Mouse (Mus musculus): ENCODE measurements around the gene Fstl5. TPM values are rescaled to one million over a fixed set of nuclear protein-coding genes. Genes with fewer than 3 reads are reported as not detected.

Fstl5 gene
- 10 to 100 TPM; 19.3 to 19.8 TPM for total RNA-seq (2021)

DNA sequence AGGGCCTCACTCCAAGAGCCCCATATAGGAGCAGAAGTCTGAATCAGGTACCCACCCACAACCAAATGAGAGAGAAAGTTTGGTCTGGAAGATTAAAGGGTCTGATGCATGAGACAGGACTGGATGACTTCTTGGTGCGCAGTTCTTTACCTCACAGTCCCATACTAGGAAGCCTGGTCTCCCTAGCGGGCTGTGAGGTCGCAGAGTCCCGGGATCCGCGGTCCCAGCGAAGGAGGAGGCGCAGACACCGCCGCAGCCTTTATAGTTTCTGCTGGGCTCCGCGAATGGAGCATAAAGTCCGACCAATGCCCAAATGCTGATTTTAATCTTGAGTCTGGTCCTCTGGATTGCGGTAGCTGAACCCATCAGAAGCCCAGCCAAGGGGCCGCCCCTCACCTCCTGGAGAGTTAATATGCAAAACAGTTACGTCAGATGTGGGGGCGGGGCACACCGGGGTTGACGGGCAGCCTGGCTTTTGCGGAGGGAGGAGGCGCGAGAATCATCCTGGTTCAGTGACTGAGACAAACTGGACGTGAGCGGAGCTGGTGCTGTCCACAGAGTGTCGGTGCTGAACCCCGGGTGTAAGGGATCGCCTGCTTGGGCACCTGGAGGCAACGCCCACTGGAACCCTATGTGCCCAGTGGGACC, at the start of gene Fstl5:
Gene Fstl5, plus strand, starts transcription at position 211 of the 648 bp plus-strand sequence.
- DNase-seq (ENCODE audit: low spot score in 2 of 2), result peak; percentile 78 to 83
- intact Hi-C loops (cut with DNase I), result no loop called here

DNA sequence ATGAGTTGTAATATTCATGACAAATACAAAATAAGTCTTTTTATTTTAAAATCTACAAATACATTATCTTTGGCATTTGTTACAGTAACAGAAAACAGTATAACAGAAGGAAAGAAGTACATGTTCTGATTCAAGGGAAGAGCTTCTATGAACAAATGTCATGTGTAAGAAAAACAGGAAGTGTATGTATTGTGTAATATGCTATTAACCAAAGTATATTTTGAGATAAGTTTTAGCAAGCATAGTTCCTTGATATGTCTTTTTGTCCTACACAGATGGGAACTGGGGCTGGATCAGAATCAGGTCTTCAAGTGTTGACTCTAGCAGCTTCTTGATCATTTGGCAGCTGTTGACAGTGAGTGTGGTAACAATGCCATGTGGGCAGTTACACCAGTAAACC, 48.5 kb upstream of the Fstl5 start:
- intact Hi-C loops (cut with DNase I), result no loop called here
- DNase-seq (ENCODE audit: low spot score in 2 of 2), result no peak

DNA sequence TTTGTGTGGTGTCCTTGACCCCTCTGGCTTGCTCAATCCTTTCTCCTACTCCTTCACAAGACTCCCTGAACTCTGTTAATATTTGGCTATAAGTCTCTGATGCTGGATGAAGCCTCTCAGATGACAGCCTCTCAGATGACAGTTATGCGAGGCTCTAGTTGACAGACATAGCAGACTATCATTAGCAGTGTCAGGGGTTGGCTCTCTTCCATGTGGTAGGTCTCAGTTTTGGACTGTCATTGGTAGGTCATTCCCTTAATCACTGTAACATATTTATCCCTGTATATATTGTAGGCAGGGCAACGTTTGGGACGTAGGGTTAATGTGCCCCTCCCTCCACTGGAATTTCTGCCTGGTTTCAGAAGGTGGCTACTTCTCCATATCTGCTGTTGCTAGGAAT, 22.9 kb upstream of the Fstl5 start:
- intact Hi-C loops (cut with DNase I), result no loop called here
- DNase-seq (ENCODE audit: low spot score in 2 of 2), result no peak

DNA sequence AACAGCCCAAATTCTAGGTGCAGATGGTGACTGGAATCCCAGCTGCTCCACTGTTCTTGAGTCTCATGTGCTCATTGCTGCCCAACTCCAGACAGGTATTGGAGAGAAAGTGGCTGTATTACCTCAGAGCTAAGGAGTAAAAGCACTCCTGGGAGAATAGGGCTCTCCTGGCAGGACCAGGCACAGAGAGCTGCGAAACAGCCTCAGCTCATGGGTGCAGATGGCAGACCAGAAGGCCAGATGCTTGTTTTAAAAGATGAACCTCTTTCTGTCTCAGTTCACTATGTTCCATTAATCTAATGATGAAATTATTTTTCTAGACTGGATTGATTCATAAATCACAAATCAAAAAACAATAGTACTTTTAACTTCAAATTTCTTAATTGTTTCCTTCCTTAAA, 12.1 kb upstream of the Fstl5 start:
- no peak for DNase-seq (ENCODE audit: low spot score in 2 of 2)
- intact Hi-C loops (cut with DNase I), result no loop called here

DNA sequence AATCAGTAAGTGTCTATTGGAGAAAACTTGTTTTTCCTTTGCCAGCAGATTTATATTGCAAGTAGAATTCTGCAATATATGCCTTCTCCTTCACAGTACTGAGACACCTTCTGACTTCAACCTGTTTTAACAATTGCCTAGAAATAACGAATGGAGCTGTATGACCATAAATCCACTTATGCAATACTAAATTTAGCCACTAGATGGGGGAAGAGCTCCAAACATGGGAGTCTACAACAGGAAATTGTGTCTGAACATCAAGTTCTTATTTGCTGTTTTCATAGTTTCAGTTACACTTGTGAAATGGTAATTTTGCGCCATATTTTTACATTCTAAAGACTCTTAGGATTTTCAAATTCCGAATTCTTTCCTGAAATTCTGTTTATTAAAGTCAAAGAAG, 6.2 kb upstream of the Fstl5 start:
- peak; percentile 57 to 85 for DNase-seq (ENCODE audit: low spot score in 2 of 2)
- intact Hi-C loops (cut with DNase I), result no loop called here

DNA sequence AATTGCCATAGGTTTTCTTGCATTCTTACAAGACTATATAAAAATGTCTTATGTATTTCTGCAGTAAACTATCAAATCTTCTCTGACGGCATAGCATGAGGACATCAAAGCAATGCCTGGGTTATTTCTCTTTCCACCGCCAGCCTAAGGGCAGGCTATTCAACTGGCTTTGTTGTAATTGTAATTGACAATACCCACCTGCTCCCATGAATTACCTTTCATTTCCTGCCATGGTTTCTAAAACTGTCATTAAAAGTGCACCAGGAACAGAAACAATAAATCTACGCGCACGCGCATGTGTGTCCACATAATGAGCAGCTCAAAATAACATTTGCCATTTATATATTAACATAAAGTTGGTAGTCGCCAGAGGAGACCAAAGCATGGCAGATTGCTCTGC, 1.2 kb upstream of the Fstl5 start:
- intact Hi-C loops (cut with DNase I), result no loop called here
- DNase-seq (ENCODE audit: low spot score in 2 of 2), result peak in 1 of 2 experiments; percentile 6

DNA sequence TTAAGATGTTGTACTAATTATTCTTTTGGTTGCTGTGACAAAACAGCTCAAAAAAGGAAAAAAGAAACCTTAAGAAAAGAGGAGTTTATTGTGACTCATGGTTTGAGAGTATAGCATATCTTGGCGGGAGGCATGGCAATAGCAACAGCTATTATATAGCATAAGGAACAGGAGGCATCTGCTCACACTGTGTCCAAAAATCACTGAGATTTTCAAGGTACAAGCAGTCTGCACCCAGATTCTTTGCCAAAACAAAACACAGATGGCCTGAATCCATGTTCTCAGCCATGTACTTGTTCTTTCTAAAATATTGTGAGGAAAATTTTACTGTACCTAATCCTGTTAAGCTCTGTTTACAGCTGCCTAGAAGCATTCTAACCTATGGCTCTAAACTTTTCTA, 66.4 kb downstream of the Fstl5 start:
- intact Hi-C loops (cut with DNase I), result no loop called here
- peak in 1 of 2 experiments; percentile 9 for DNase-seq (ENCODE audit: low spot score in 2 of 2)

DNA sequence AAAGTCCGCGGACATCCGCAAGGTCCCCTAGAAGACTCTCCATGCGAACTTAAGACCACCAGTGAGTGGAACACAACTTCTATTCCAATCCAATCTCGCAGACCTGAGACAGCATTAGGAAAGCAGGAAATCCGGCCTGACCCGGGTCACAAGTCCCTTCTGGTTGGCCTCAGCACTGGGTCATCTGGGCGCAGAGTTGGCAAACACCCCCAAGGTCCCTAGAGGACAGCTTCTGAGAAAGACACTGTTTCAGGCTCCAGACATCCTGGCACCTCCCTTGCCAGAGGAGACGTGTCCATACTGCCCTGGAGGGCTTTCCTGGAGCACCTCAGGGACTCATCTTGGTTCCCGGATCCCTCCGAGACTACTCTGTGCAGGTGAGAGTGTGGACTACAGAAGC, 73.8 kb downstream of the Fstl5 start:
- intact Hi-C loops (cut with DNase I), result no loop called here
- no peak for DNase-seq (ENCODE audit: low spot score in 2 of 2)

DNA sequence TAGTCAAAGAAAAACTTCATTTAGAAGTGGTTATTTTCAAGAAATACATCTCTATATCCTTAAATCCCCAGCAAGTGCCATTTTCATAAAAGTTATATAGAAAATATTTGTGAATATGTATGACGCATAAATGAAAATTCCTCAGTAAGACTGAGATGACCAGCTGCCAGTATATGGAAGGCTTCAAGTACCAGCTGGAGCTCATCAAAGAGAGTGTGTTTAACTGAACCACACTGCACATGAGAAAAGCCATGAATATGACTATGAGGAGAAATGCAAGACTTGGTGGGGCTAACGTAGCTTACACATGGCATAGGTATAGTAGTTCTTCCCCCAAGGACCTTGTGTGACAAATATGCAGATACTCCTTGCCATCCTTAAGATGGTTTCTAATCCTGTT, 164.8 kb downstream of the Fstl5 start:
- no peak for DNase-seq (ENCODE audit: low spot score in 2 of 2)
- intact Hi-C loops (cut with DNase I), result no loop called here

DNA sequence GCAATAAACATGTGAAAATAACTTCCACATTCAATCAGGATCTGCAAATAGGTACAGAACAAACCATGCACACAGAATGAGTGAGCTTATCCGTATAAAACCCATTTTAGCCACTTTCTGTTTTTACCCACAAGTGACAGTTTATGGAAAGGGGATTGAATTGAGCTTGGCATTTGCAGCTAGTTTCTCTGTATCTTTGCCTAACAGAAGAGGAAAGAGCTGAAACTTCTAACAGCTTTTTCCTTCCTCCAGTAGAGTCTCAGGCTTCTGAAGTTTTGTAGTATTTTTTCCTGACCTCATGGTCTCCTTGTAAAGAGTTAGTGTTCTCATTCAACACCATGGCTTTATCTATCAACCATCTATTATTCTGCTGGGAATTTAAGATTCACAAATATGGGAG, 177.3 kb downstream of the Fstl5 start:
- DNase-seq (ENCODE audit: low spot score in 2 of 2), result no peak
- intact Hi-C loops (cut with DNase I), result no loop called here

DNA sequence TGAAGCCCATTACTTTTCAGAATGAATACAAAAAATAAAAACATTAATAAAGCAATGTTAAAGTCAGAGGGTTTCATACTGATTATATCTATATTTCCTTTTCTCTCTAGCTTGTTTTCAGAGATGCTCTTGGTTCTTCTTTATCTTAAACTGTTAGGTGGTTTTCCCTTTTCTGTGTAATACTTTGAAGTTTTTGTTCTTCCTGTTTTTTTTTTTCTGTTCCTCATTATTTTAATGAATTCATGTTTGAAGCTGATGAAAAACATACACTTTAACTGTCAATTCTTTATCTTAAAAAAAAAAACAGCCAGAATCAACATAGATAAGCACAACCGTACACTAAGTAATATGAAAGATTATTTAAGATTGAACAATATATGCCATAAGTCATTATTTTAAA, 218.9 kb downstream of the Fstl5 start:
- DNase-seq (ENCODE audit: low spot score in 2 of 2), result no peak
- intact Hi-C loops (cut with DNase I), result no loop called here

DNA sequence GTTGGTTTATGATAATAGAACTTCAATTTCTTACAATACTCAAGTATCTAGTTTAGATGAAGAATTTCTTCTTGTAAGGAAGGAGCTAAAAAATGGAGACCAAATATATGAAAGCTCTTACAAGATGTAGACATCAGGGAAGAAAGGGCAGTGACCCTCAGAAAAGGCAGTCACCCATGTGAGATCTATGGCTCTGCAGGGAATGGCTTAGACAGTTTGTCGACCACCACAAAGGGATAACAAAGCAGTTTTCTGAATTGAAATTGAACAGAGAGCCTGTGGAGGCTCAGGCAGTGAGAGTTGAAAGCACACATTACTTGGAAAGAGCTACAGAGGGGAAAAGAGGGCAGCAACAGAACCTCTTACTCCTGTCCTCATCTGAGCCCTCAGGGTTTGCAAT, 220.3 kb downstream of the Fstl5 start:
- no peak for DNase-seq (ENCODE audit: low spot score in 2 of 2)
- intact Hi-C loops (cut with DNase I), result no loop called here

DNA sequence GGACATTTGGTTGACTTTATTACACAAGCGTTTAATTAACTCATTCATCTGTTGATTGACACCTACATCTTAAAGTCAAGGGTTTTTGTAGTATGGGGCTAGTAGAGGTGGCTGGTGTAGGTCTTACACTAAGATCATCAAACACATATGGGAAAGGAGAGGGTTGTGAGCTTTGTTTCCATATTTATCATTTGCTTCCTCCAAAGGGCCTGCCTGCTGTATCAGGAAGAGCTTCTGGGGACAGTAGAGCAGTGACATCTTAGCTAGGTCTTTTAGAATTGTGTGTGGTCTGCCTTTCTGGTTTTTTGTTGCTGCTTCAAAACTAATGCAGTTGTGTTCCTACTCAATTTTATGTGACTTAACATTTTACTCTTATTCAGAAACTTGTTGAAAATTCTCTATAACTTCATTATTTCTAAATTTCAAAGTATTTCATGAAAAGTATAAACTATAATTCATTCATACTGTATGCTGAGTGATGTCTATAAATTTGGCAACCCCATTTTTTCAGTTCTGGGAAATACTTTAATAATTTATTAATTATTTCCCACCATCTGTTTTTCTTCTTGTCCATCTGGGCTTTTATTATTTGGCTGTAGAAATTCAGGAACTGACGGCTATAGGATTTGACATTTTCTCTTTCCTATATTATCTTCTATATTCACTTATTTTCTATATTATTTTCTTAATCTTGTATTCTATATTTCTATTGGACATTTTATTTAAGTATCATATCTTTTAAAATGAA, 227.1 kb downstream of the Fstl5 start:
- intact Hi-C loops (cut with DNase I), result no loop called here

DNA sequence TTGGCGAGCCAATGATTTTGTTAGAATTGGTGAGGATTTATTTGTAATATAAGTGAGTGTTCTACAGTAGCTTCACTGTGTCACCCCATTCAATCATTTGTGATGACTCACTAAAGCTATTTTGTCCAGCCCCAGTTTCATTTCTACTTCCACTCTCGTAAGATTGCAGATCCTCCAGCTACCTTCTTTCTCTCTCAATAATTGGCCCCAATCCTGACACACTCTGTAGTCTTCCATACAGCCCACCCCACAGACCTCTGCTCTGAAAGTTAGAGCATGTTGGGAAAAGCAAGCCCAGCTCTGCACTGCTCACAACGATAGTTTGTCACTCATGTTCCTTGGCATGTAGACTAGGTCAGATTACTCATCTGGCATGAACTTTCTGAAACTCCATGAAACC, 242.9 kb downstream of the Fstl5 start:
- DNase-seq (ENCODE audit: low spot score in 2 of 2), result no peak
- intact Hi-C loops (cut with DNase I), result no loop called here

More for the DNA sequence above, 227.1 kb downstream of the Fstl5 start:
- DNase-seq (ENCODE audit: low spot score in 2 of 2), result no peak

DNA sequence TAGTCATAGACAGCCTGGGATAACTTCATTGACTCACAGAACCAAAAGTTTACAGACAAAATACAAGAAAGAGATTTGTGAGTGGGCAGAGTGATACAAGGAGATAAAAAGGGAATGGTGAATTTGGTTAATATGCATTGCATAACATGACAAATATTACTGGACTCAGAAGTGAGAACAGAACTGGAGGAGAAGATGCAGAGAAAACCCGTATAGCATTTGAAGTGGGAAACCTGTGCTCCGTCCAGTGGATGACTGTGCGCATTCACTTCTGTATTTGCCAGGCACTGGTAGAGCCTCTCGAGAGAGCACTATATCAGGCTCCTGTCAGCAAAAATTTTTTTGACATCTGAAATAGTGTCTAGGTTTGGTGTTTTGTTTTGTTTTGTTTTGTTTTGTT, 245.5 kb downstream of the Fstl5 start:
- DNase-seq (ENCODE audit: low spot score in 2 of 2), result no peak
- intact Hi-C loops (cut with DNase I), result no loop called here

DNA sequence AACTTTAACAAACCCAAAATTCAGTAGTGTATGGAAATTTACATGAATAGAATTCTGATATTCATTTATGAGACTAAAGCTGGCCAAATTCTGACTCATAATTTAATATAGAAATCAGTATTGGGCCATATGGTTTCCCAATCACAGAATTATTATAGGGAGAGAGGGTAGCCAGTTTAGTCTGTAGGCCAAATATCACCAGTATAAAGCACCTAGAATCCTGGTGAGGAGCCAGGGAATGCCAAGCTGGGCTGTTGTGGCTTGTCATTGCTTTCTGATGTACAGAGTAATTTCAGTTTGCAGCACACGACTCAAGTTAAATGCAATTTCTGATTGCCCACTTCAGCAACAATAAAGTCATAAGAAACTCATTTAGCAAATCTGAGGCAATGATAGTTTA, 248.4 kb downstream of the Fstl5 start:
- intact Hi-C loops (cut with DNase I), result no loop called here

DNA sequence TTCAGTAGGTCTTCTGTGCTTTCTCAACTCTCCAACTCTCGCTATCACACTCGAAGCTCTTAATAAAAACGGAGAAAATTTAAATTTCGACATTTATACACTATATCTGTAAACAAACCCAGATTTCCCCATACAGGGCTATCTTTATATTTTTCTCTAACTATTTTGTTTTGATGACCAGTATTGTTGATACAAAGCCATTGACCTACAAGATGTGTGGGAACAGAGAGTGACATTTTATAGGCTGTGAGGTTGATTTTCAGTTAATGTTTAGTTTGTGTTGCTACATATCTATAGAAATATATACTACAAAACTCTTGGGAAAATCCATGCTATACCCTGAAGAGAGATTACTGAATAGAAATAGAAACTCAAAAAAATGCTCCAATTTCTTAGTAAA, 262.9 kb downstream of the Fstl5 start:
- intact Hi-C loops (cut with DNase I), result no loop called here
- DNase-seq (ENCODE audit: low spot score in 2 of 2), result no peak

More for the DNA sequence above, 248.4 kb downstream of the Fstl5 start:
- no peak for DNase-seq (ENCODE audit: low spot score in 2 of 2)

DNA sequence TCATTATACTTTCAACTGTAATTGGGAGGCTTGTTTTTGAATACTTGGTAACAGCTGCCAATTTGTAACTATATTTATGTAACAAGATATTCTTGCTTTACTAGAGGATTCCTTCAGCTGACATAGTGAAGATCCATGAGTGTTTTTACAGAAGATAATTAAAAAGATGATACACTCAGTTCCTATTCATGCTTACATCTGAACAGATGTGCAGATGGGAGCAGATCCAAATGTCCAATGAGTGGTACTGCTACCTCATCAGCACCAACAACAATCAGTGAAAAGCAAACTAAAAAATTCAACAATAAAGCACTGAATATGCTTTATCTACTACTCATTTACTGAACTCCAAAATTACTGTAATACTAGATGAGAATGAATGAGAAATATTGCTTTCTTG, 292.9 kb downstream of the Fstl5 start:
- DNase-seq (ENCODE audit: low spot score in 2 of 2), result peak in 1 of 2 experiments; percentile 5
- intact Hi-C loops (cut with DNase I), result no loop called here

DNA sequence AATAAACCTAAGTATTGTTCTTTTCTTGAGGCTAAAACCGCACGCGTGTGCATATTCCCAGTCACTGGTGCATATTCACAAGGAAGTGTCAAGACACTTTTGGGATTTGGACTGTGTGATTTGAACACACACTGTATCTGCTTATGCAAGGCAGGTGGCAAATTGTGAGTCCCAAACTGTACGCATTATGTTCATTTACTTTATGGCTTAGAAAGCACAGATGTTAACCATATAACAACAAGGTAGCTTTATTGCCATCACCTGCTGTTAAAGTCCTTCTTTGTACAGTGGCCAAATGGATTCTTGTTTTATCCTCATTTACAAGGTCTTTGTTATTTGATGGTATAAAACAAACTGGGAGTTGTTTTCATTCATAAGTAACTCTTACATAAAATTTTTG, 295.8 kb downstream of the Fstl5 start:
- no peak for DNase-seq (ENCODE audit: low spot score in 2 of 2)
- intact Hi-C loops (cut with DNase I), result no loop called here

DNA sequence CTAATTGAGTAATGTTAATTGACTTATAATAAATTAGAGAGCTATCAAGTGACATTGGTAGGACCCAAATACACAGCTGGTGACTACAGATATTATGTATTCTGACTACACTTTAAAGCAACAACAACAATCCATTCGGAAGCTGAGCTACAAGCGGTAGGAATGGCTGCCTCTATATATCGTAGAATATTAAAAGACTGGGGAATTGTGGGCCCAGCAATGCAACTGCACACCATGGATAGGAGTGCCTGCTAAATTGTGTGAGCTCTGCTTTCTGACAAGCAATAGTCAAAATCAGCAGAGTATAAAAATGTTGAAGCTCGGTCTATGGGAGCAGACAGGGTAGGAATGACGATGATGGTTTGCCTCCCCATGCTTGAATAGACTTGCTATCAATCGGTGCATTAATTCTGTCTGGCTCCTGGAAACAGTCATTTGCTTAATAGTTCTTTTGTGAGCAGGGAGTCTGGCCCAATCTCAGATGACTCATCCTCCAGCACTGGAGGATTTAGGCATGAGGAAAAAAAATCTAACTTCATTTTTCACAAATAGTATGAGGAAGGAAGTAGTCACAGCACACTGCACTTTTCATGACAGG, 354.8 kb downstream of the Fstl5 start:
- intact Hi-C loops (cut with DNase I), result no loop called here
- DNase-seq (ENCODE audit: low spot score in 2 of 2), result peak in 1 of 2 experiments; percentile 41

DNA sequence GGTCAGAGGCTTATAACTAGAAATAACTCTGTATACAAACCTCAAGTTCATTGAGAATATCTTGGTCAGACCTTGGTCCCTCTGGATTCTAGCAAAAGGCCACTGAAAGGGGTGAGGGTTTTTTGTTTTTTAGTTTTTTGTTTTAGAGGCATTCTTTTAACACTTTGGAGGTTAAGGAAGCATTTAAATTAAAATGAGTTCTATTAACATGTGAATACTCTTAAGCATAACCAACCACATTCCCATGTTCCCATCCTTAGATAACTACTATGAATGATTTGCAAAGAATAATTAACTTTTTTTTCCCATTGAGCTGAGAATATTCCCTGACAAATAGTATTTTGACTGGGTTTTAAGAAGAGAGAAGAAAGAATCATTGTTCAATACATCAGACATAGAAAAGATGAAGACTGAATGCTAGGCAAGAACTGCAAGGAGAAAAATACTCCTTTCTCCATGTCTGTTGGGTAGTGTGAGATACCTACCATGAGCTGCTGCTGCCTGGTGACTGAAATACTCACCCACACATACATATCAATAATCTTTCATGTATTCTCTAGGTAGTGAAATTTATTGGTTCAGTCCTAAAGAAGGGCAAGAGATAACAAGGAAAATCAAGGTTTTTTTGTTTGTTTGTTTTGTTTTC, 393.3 kb downstream of the Fstl5 start:
- no peak for DNase-seq (ENCODE audit: low spot score in 2 of 2)
- intact Hi-C loops (cut with DNase I), result no loop called here
